Mouse (Mus musculus) MEL (cell line): ENCODE results near the gene Alox12e.

Experiments
- CTCF ChIP-seq, 3 experiments: IDR thresholded peaks in 2 of 3; conservative IDR thresholded peaks in 1 of 3; 2 replicates each; pipeline ENCODE4 v1.5.1; 2011 to 2012; ENCODE audit warnings: low read length in 3 of 3, low read depth in 2 of 3, mild to moderate bottlenecking in 2 of 3, improper control_type of control experiment in 1 of 3, inconsistent platforms in 1 of 3, mixed read lengths in 1 of 3, moderate library complexity in 1 of 3; ENCODE audit not compliant: control insufficient read depth in 1 of 3, insufficient read depth in 1 of 3, poor library complexity in 1 of 3, severe bottlenecking in 1 of 3
- ZC3H11A ChIP-seq: IDR thresholded peaks from 2 replicates; pipeline ENCODE4 v1.6.1; 2012; ENCODE audit warnings: low read depth, mild to moderate bottlenecking, inconsistent platforms, low read length, improper control_type of control experiment

GRCm38 (mm10) chr11:70345061-70345460 is 22.6 kb upstream of the Alox12e start:
- TF ChIP-seq ZC3H11A, result no peak
- TF ChIP-seq CTCF (IDR thresholded peaks at IDR 0.05 in 2 of 3, conservative IDR thresholded peaks at IDR 0.05 in 1 of 3; ENCODE audit: control insufficient read depth in 1 of 3, insufficient read depth in 1 of 3, low read depth in 2 of 3, low read length in 3 of 3, poor library complexity in 1 of 3, severe bottlenecking in 1 of 3), result no peak
